Mouse (Mus musculus) MEL (cell line): ENCODE data around the gene 4930524B15Rik.

ENCODE experiments used
- CHD2 ChIP-seq: IDR thresholded peaks from 2 replicates; pipeline ENCODE4 v1.6.1; 2011; ENCODE audit warnings: low read length, improper control_type of control experiment
- CTCF ChIP-seq, 3 experiments: IDR thresholded peaks in 2 of 3; conservative IDR thresholded peaks in 1 of 3; 2 replicates each; pipeline ENCODE4 v1.5.1; 2011 to 2012; ENCODE audit warnings: low read length in 3 of 3, low read depth in 2 of 3, mild to moderate bottlenecking in 2 of 3, improper control_type of control experiment in 1 of 3, inconsistent platforms in 1 of 3, mixed read lengths in 1 of 3, moderate library complexity in 1 of 3; ENCODE audit not compliant: control insufficient read depth in 1 of 3, insufficient read depth in 1 of 3, poor library complexity in 1 of 3, severe bottlenecking in 1 of 3
- EP300 ChIP-seq, 2 experiments: IDR thresholded peaks; 2 replicates each; pipeline ENCODE4 v1.6.1; 2011; ENCODE audit warnings: improper control_type of control experiment in 2 of 2, low read length in 2 of 2, low read depth in 1 of 2, mild to moderate bottlenecking in 1 of 2
- GATA1 ChIP-seq: IDR thresholded peaks from 2 replicates; pipeline ENCODE4 v1.6.1; 2011; ENCODE audit warnings: low read depth, low read length, improper control_type of control experiment
- KAT2A ChIP-seq: conservative IDR thresholded peaks from 2 replicates; pipeline ENCODE4 v1.6.1; 2012; ENCODE audit warnings: low read depth, low read length, improper control_type of control experiment, inconsistent platforms
- MAX ChIP-seq: IDR thresholded peaks from 2 replicates; pipeline ENCODE4 v1.6.1; 2011; ENCODE audit warnings: low read length, improper control_type of control experiment
- MXI1 ChIP-seq: IDR thresholded peaks from 2 replicates; pipeline ENCODE4 v1.6.1; 2011; ENCODE audit warnings: mild to moderate bottlenecking, low read depth, low read length, improper control_type of control experiment
- NELFE ChIP-seq: IDR thresholded peaks from 2 replicates; pipeline ENCODE4 v1.6.1; 2011; ENCODE audit warnings: low read depth, low read length, improper control_type of control experiment
- POLR2A ChIP-seq, 2 experiments: IDR thresholded peaks; 2 replicates each; pipeline ENCODE4 v1.6.1; 2011 to 2012; ENCODE audit warnings: low read length in 2 of 2, mild to moderate bottlenecking in 2 of 2, control low read depth in 1 of 2, improper control_type of control experiment in 1 of 2, low read depth in 1 of 2, moderate library complexity in 1 of 2; ENCODE audit not compliant: control insufficient read depth in 1 of 2, insufficient read depth in 1 of 2, poor library complexity in 1 of 2
- RAD21 ChIP-seq: IDR thresholded peaks from 2 replicates; pipeline ENCODE4 v1.6.1; 2011; ENCODE audit warnings: mild to moderate bottlenecking, low read depth, low read length, improper control_type of control experiment
- TBP ChIP-seq: IDR thresholded peaks from 2 replicates; pipeline ENCODE4 v1.8.0; 2011; ENCODE audit warnings: low read depth, low read length, improper control_type of control experiment
- USF1 ChIP-seq: IDR thresholded peaks from 2 replicates; pipeline ENCODE4 v1.6.1; 2014; ENCODE audit warnings: low read depth, mild to moderate bottlenecking, inconsistent platforms, low read length, improper control_type of control experiment, moderate library complexity
- ZKSCAN1 ChIP-seq: IDR thresholded peaks from 2 replicates; pipeline ENCODE4 v1.6.1; 2012; ENCODE audit warnings: low read depth, mild to moderate bottlenecking, inconsistent platforms, low read length, improper control_type of control experiment, moderate library complexity

DNA sequence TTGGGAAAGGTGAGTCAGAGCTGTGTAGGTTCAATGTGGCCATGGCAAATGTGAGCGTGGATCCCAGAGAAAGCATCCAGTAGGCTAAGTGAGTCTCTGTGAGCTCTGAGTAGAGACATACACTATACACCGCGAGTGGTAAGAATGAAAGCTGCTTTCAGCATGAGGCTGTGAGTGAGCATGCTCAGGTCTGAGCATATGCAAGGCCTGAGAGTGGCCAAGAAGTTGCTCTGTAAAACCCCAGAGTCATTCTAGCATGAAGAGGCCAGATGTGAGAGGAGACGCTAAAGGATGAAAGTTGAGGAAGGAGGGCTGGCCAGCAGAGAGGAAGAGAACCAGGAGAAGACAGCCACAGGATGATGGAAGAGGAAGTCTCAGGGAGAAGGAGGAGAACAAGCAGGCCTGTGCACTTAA lies 47.6 kb downstream of the 4930524B15Rik start:
- TF ChIP-seq USF1, result no peak
- no peak for TF ChIP-seq POLR2A (IDR thresholded peaks at IDR 0.05; ENCODE audit: control insufficient read depth in 1 of 2, insufficient read depth in 1 of 2, low read depth in 1 of 2, low read length in 2 of 2, poor library complexity in 1 of 2)
- TF ChIP-seq MXI1, result no peak
- no peak for TF ChIP-seq KAT2A
- no peak for TF ChIP-seq TBP
- TF ChIP-seq EP300 (IDR thresholded peaks at IDR 0.05; ENCODE audit: low read depth in 1 of 2, low read length in 2 of 2), result no peak
- TF ChIP-seq MAX, result no peak
- no peak for TF ChIP-seq RAD21
- no peak for TF ChIP-seq CHD2
- TF ChIP-seq ZKSCAN1, result no peak
- no peak for TF ChIP-seq GATA1
- no peak for TF ChIP-seq CTCF (IDR thresholded peaks at IDR 0.05 in 2 of 3, conservative IDR thresholded peaks at IDR 0.05 in 1 of 3; ENCODE audit: control insufficient read depth in 1 of 3, insufficient read depth in 1 of 3, low read depth in 2 of 3, low read length in 3 of 3, poor library complexity in 1 of 3, severe bottlenecking in 1 of 3)
- no peak for TF ChIP-seq NELFE
